Mouse (Mus musculus): ENCODE measurements around the gene Atg101. TPM values are rescaled to one million over a fixed set of nuclear protein-coding genes. Genes with fewer than 3 reads are reported as not detected.
A peak's percentile ranks its signal among the peaks of the same experiment; 100 is the strongest.

Gene Atg101
- polyA plus RNA-seq, 1 experiment from 2014 or later = 48.6 TPM

GRCm38 (mm10) chr15:101253563-101253885 is 30.5 kb upstream of the Atg101 start:
- in situ Hi-C loops (cut with MboI; ENCODE audit: low pct_unique_long_range_greater_than_20kb) = no loop called here
- DNase-seq (ENCODE audit: low read depth, low spot score) (no peak), ATAC-seq (no peak)
- CTCF ChIA-PET = no interaction called here
- POLR2A ChIA-PET = no interaction called here
- no peak for TF ChIP-seq CTCF (IDR thresholded peaks at IDR 0.05)
- no peaks in the 10 kb centered on the region for H3K27me3 ChIP-seq

GRCm38 (mm10) chr15:101253886-101254795 is 29.9 kb upstream of the Atg101 start, which contains the start of gene Nr4a1:
Nr4a1 (plus strand) TSS chr15:101254269.
- H3K27me3 ChIP-seq = no peaks in the 10 kb centered on the region
- ChIA-PET POLR2A (interaction anchor here (0.6 to 1.3 kb wide), 2 partner anchors 9 to 13 kb away, joined by 3 read pairs; no protein-coding TSS in a partner anchor), CTCF (interaction anchor here (0.7 to 0.9 kb wide), 2 partner anchors 12 to 29 kb away, joined by 3 read pairs; no protein-coding TSS in a partner anchor)
- no peak for DNase-seq (ENCODE audit: low read depth, low spot score)
- TF ChIP-seq CTCF (IDR thresholded peaks at IDR 0.05) = no peak
- ATAC-seq = peak; percentile 37
- in situ Hi-C loops (cut with MboI; ENCODE audit: low pct_unique_long_range_greater_than_20kb) = no loop called here

GRCm38 (mm10) chr15:101255842-101256462 is 28.1 kb upstream of the Atg101 start:
- in situ Hi-C loops (cut with MboI; ENCODE audit: low pct_unique_long_range_greater_than_20kb) = no loop called here
- no peak for ATAC-seq
- CTCF ChIA-PET = no interaction called here
- H3K27me3 ChIP-seq = no peaks in the 10 kb centered on the region
- DNase-seq (ENCODE audit: low read depth, low spot score) = no peak
- TF ChIP-seq CTCF (IDR thresholded peaks at IDR 0.05) = no peak
- POLR2A ChIA-PET = no interaction called here

- in situ Hi-C loops (cut with MboI; ENCODE audit: low pct_unique_long_range_greater_than_20kb) = no loop called here
- DNase-seq (ENCODE audit: low read depth, low spot score) (no peak), ATAC-seq (no peak)
- H3K27me3 ChIP-seq = no peaks in the 10 kb centered on the region
- ChIA-PET POLR2A (interaction anchor here (1.2 kb wide), 1 partner anchor 8 kb away, joined by 4 read pairs; no protein-coding TSS in a partner anchor), CTCF (no interaction called here)
- TF ChIP-seq CTCF (IDR thresholded peaks at IDR 0.05) = no peak
These were observed 27.4 kb upstream of the Atg101 start for GRCm38 (mm10) chr15:101256463-101257206.

GRCm38 (mm10) chr15:101258420-101258819 is 25.7 kb upstream of the Atg101 start:
- no peaks in the 10 kb centered on the region for H3K27me3 ChIP-seq
- ChIA-PET CTCF (no interaction called here), POLR2A (no interaction called here)
- in situ Hi-C loops (cut with MboI; ENCODE audit: low pct_unique_long_range_greater_than_20kb) = no loop called here
- TF ChIP-seq CTCF (IDR thresholded peaks at IDR 0.05) = no peak
- DNase-seq (ENCODE audit: low read depth, low spot score) (no peak), ATAC-seq (no peak)

GRCm38 (mm10) chr15:101259922-101260321 is 24.1 kb upstream of the Atg101 start:
- no peak for TF ChIP-seq CTCF (IDR thresholded peaks at IDR 0.05)
- no peak for ATAC-seq
- ChIA-PET POLR2A (no interaction called here), CTCF (interaction anchor here (1.2 kb wide), 1 partner anchor 9 kb away, joined by 3 read pairs; no protein-coding TSS in a partner anchor)
- no peaks in the 10 kb centered on the region for H3K27me3 ChIP-seq
- in situ Hi-C loops (cut with MboI; ENCODE audit: low pct_unique_long_range_greater_than_20kb) = no loop called here
- DNase-seq (ENCODE audit: low read depth, low spot score) = no peak

- no peak for ATAC-seq
- ChIA-PET POLR2A (no interaction called here), CTCF (interaction anchor here (1.2 kb wide), 1 partner anchor 9 kb away, joined by 3 read pairs; no protein-coding TSS in a partner anchor)
- no peaks in the 10 kb centered on the region for H3K27me3 ChIP-seq
- no peak for TF ChIP-seq CTCF (IDR thresholded peaks at IDR 0.05)
- in situ Hi-C loops (cut with MboI; ENCODE audit: low pct_unique_long_range_greater_than_20kb) = no loop called here
- DNase-seq (ENCODE audit: low read depth, low spot score) = no peak
These were observed 23.7 kb upstream of the Atg101 start for GRCm38 (mm10) chr15:101260387-101260786.

- POLR2A ChIA-PET = no interaction called here
- DNase-seq (ENCODE audit: low read depth, low spot score) = no peak
- CTCF ChIA-PET = no interaction called here
These were observed 23.0 kb upstream of the Atg101 start for GRCm38 (mm10) chr15:101260874-101261622.

GRCm38 (mm10) chr15:101262502-101262901 is 21.6 kb upstream of the Atg101 start:
- in situ Hi-C loops (cut with MboI; ENCODE audit: low pct_unique_long_range_greater_than_20kb) = no loop called here
- no peak for DNase-seq (ENCODE audit: low read depth, low spot score)
- no peak for ATAC-seq
- ChIA-PET POLR2A (interaction anchor here (1.5 kb wide), 1 partner anchor 16 kb away, joined by 3 read pairs; no protein-coding TSS in a partner anchor), CTCF (interaction anchor here (2.0 kb wide), 1 partner anchor 20 kb away, joined by 6 read pairs; no protein-coding TSS in a partner anchor)
- H3K27me3 ChIP-seq = no peaks in the 10 kb centered on the region
- no peak for TF ChIP-seq CTCF (IDR thresholded peaks at IDR 0.05)

More at GRCm38 (mm10) chr15:101260874-101261622, 23.0 kb upstream of the Atg101 start:
- no peak for ATAC-seq
- in situ Hi-C loops (cut with MboI; ENCODE audit: low pct_unique_long_range_greater_than_20kb) = no loop called here
- TF ChIP-seq CTCF (IDR thresholded peaks at IDR 0.05) = no peak
- H3K27me3 ChIP-seq = no peaks in the 10 kb centered on the region

All from Patski (cell line).